Mouse (Mus musculus): Measurements from ENCODE around the gene Srl. TPM values are rescaled to one million over a fixed set of nuclear protein-coding genes. Genes with fewer than 3 reads are reported as not detected.

Gene Srl
- total and polyA plus RNA-seq, 2 experiments from 2014 or later: 10.6 to 28.3 TPM

DNA sequence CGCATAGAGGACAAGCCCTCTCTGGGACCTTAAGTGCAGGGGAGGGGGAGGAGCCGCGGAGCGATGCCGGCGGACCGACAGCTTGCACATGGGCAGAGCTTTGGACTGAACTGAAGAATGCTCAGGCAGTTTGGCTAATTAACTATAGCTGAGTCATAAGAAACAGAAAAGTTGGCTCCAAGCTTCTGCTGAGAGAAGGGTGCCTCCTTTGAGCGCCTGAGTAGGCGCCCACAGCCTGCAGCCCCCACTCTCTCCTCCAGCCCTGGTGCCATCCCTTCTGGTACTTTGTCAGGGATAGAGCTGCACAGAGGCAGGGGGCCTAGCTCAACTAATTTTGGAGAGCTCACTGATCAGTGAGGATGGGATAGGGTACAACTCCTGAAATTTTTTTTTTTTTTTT, 93.4 kb downstream of the Srl start:
- DNase-seq (ENCODE audit: low spot score): no peak
- no peak overlapping the region for H3K4me2 ChIP-seq (ENCODE audit: low read depth, low read length)
- ATAC-seq: no peak
- no peaks in the 10 kb centered on the region for H3K36me3 ChIP-seq (ENCODE audit: insufficient read depth, low read length)
- TF ChIP-seq CTCF (IDR thresholded peaks at IDR 0.05; ENCODE audit: low read depth): no peak
- H3K9ac ChIP-seq (replicated peaks; ENCODE audit: low read length): no peak overlapping the region
- no peak overlapping the region for H3K27ac ChIP-seq
- no peaks in the 10 kb centered on the region for H3K9me3 ChIP-seq (ENCODE audit: low read length)
- no peaks in the 10 kb centered on the region for H3K4me1 ChIP-seq (ENCODE audit: insufficient read depth, low read length)
- WGBS: 41% methylated on average over 9 of the region's 9 CpGs
- H3K27me3 ChIP-seq (ENCODE audit: insufficient read depth, low read length): no peaks in the 10 kb centered on the region
- H3K4me3 ChIP-seq (ENCODE audit: low read length): no peak overlapping the region

DNA sequence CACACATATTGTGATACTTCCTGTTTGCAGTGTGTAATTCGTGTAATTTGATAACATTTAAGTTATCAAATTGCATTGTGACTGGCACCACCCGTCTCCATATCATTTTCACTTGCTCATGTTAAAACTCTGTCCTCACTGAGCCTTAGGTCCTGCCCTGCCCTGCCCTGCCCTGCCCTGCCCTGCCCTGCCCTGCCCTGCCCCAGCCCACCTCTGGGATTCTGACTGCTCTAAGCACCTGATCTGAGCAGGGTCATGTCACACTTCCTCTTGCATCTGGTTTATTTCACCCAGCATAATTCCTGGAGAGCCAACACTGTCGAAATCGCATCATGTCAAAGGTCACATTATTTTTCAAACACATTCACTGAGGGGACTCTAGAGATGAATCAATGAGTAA, 95.2 kb downstream of the Srl start:
- WGBS: 85% methylated on average over 4 of the region's 4 CpGs
- Histone ChIP-seq H3K4me3 (ENCODE audit: low read length) (no peak overlapping the region), H3K4me2 (ENCODE audit: low read depth, low read length) (no peak overlapping the region), H3K4me1 (ENCODE audit: insufficient read depth, low read length) (no peaks in the 10 kb centered on the region), H3K27me3 (ENCODE audit: insufficient read depth, low read length) (no peaks in the 10 kb centered on the region), H3K9me3 (ENCODE audit: low read length) (no peaks in the 10 kb centered on the region), H3K9ac (replicated peaks; ENCODE audit: low read length) (no peak overlapping the region), H3K27ac (no peak overlapping the region), H3K36me3 (ENCODE audit: insufficient read depth, low read length) (no peaks in the 10 kb centered on the region)
- ATAC-seq (no peak), DNase-seq (ENCODE audit: low spot score) (no peak)
- TF ChIP-seq CTCF (IDR thresholded peaks at IDR 0.05; ENCODE audit: low read depth): no peak

DNA sequence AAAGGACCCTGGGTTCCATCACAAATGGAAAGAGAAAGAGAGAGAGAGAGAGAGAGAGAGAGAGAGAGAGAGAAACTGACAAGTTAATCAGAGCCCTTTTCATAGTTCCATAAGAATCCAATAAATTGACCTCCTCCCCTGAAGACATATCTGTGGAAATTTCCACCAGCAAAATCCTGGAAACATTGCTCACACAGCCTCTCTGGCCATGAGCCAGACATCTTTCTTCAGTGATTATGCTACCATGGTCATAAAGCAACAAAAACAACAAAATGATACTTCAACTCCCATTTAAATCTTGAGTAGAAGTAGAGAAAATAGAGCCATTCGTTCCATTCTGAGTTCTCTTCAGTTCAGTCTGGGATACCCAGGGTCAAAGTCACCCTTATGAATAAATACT, 97.2 kb downstream of the Srl start:
- Histone ChIP-seq H3K4me3 (ENCODE audit: low read length) (no peak overlapping the region), H3K27me3 (ENCODE audit: insufficient read depth, low read length) (no peaks in the 10 kb centered on the region), H3K9me3 (ENCODE audit: low read length) (no peaks in the 10 kb centered on the region), H3K27ac (no peak overlapping the region), H3K9ac (replicated peaks; ENCODE audit: low read length) (no peak overlapping the region), H3K36me3 (ENCODE audit: insufficient read depth, low read length) (no peaks in the 10 kb centered on the region), H3K4me2 (ENCODE audit: low read depth, low read length) (no peak overlapping the region), H3K4me1 (ENCODE audit: insufficient read depth, low read length) (no peaks in the 10 kb centered on the region)
- no peak for TF ChIP-seq CTCF (IDR thresholded peaks at IDR 0.05; ENCODE audit: low read depth)
- no peak for ATAC-seq
- no peak for DNase-seq (ENCODE audit: low spot score)
- 74% methylated on average over 1 of the region's 1 CpGs for WGBS

DNA sequence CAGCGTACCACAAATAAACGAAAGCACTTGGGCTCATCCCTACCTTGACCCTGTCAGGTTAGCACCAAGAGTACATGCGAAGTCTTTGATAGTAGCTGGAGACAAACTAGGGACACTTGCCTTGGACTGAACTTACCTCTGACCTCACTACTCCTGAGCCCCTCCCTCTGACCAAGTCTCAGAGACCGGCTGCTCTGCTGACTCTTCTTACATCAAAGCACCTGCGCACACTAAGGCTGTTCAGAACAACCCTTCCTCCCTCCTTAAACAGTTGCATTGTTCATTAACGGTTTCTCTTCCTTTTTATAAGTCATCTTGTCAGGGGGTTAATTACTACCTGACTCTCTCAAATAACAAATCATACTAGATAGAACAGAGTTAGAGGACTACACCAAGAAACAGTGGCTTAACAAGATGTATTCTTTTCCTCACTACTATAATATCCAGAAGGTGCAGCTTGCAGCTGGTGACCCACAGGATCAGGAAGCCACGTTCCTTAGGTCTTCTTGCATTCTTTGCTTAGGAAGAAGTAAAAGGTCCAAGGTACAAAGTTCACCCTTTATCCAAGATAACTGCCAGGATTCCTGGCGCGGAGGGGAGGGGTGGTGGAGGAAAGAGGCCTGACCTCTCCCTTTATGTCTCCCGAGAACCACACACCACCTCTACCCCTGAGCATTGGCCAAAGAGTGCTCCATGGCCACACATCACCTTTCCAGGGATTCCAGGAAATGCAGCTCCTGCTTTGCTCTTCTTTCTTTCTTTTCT, 102.1 kb downstream of the Srl start:
- H3K4me3 ChIP-seq (ENCODE audit: low read length): no peak overlapping the region

DNA sequence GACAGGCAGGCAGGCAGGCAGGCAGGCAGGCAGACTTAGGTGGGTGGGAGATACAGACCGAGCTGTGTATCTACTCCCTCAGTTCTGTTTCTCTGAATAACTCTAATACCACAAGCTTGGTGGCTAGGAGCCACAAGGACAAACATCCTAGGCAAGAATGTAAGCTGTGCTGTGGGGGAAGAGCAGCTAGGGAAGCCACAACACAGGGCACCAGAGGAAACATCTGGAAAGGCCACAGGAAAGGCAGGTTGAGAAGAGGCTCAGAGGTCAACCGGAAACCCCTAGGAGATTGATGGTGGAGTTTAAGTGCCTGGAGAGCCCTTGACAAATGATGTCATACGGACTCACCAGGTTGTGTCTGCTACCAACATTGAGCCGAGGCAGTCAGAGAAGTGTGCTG, 104.9 kb downstream of the Srl start:
- no peak for ATAC-seq
- 79% methylated on average over 4 of the region's 4 CpGs for WGBS
- no peak overlapping the region for H3K9ac ChIP-seq (replicated peaks; ENCODE audit: low read length)
- no peaks in the 10 kb centered on the region for H3K36me3 ChIP-seq (ENCODE audit: insufficient read depth, low read length)
- H3K9me3 ChIP-seq (ENCODE audit: low read length): 0 out of 2 replicates have a peak, but pooled peaks cover 3% of the 10 kb centered on the region
- no peak for TF ChIP-seq CTCF (IDR thresholded peaks at IDR 0.05; ENCODE audit: low read depth)
- H3K4me2 ChIP-seq (ENCODE audit: low read depth, low read length): no peak overlapping the region
- H3K4me3 ChIP-seq (ENCODE audit: low read length): no peak overlapping the region
- H3K27me3 ChIP-seq (ENCODE audit: insufficient read depth, low read length): no peaks in the 10 kb centered on the region
- no peak for DNase-seq (ENCODE audit: low spot score)
- no peaks in the 10 kb centered on the region for H3K4me1 ChIP-seq (ENCODE audit: insufficient read depth, low read length)
- H3K27ac ChIP-seq: no peak overlapping the region

More for the DNA sequence above, 102.1 kb downstream of the Srl start:
- ATAC-seq (no peak), DNase-seq (ENCODE audit: low spot score) (no peak)
- H3K4me1 ChIP-seq (ENCODE audit: insufficient read depth, low read length): no peaks in the 10 kb centered on the region
- H3K4me2 ChIP-seq (ENCODE audit: low read depth, low read length): no peak overlapping the region
- 80% methylated on average over 10 of the region's 10 CpGs for WGBS
- H3K9ac ChIP-seq (replicated peaks; ENCODE audit: low read length): no peak overlapping the region
- TF ChIP-seq CTCF (IDR thresholded peaks at IDR 0.05; ENCODE audit: low read depth): no peak
- no peaks in the 10 kb centered on the region for H3K9me3 ChIP-seq (ENCODE audit: low read length)
- no peaks in the 10 kb centered on the region for H3K36me3 ChIP-seq (ENCODE audit: insufficient read depth, low read length)
- H3K27me3 ChIP-seq (ENCODE audit: insufficient read depth, low read length): no peaks in the 10 kb centered on the region
- H3K27ac ChIP-seq: no peak overlapping the region

DNA sequence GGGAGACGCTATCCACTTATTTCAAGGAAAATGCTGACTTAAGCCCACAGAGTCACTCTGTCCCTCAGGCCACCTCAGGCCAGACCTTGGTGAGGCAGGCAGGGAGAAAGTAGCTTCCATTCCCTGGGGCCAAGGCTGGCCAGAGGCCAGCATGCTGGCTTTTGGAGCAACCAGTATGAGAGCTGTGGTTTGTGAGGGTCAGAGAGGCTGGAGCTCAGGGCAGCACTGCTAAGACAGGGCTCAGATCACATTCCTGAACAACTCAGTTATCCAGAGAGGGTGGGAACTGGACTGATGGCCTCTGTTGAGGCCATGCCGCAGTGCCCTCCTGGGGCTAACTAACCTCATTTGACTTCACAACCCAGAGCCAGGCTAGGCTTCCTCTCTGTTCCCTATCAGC, 106.2 kb downstream of the Srl start:
- no peaks in the 10 kb centered on the region for H3K4me1 ChIP-seq (ENCODE audit: insufficient read depth, low read length)
- no peak overlapping the region for H3K27ac ChIP-seq
- ATAC-seq: no peak
- H3K9me3 ChIP-seq (ENCODE audit: low read length): 0 out of 2 replicates have a peak, but pooled peaks cover 3% of the 10 kb centered on the region
- TF ChIP-seq CTCF (IDR thresholded peaks at IDR 0.05; ENCODE audit: low read depth): no peak
- H3K36me3 ChIP-seq (ENCODE audit: insufficient read depth, low read length): no peaks in the 10 kb centered on the region
- no peak overlapping the region for H3K9ac ChIP-seq (replicated peaks; ENCODE audit: low read length)
- H3K4me3 ChIP-seq (ENCODE audit: low read length): no peak overlapping the region
- no peak for DNase-seq (ENCODE audit: low spot score)
- H3K4me2 ChIP-seq (ENCODE audit: low read depth, low read length): no peak overlapping the region
- no peaks in the 10 kb centered on the region for H3K27me3 ChIP-seq (ENCODE audit: insufficient read depth, low read length)
- WGBS: 86% methylated on average over 2 of the region's 2 CpGs

DNA sequence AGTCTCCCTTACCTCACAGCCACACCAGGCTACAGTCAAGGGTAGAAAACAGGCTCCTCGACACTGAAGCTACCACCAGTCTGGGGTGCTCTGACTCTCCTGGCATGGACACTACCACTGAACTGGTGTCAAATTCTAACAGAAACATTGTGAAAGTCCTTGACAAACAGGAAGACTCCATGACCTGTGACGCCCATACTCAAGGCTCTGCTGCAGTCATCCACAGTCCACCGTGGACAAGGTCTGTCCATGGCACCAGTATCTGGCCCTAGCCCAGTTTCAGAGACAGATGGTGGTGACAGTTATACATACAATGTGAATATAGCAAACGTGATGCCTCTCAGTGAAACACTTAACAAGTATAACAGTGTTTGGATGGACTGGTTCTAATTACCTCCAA, 109.8 kb downstream of the Srl start:
- Histone ChIP-seq H3K9ac (replicated peaks; ENCODE audit: low read length) (no peak overlapping the region), H3K27ac (no peak overlapping the region), H3K4me1 (ENCODE audit: insufficient read depth, low read length) (no peaks in the 10 kb centered on the region), H3K9me3 (ENCODE audit: low read length) (0 out of 2 replicates have a peak, but pooled peaks cover 3% of the 10 kb centered on the region), H3K36me3 (ENCODE audit: insufficient read depth, low read length) (no peaks in the 10 kb centered on the region), H3K4me2 (ENCODE audit: low read depth, low read length) (no peak overlapping the region), H3K27me3 (ENCODE audit: insufficient read depth, low read length) (no peaks in the 10 kb centered on the region), H3K4me3 (ENCODE audit: low read length) (no peak overlapping the region)
- TF ChIP-seq CTCF (IDR thresholded peaks at IDR 0.05; ENCODE audit: low read depth): no peak
- no peak for DNase-seq (ENCODE audit: low spot score)
- WGBS: 83% methylated on average over 4 of the region's 4 CpGs
- no peak for ATAC-seq

Measured in hindbrain, postnatal 0 days (tissue).